Mouse (Mus musculus) CD4-positive, CD25-positive, alpha-beta regulatory T cell, adult 4 months (primary cell): Measurements from ENCODE around the gene Ddi1. TPM values are rescaled to one million over a fixed set of nuclear protein-coding genes. Genes with fewer than 3 reads are reported as not detected.
"Not testable (repeated sequence)": the region's sequence is repeated elsewhere in the genome, so short reads cannot be mapped to it uniquely, and the experiment has no call there.

ENCODE experiments used
- ATAC-seq: one replicate; pipeline ENCODE4 v1.8.0; 2017
- polyA plus RNA-seq, 2 experiments: library from polyadenylated mRNA; unstranded; fragments of 100-300 nt; shearing (Covaris generic); gene quantifications; one replicate each; pipeline ENCODE4 v1.2.1; 2017

The Ddi1 gene
- not detected for polyA plus RNA-seq

GRCm38 (mm10) chr9:6269796-6270280 is at the start of gene Ddi1:
Gene Ddi1, minus strand, starts transcription at chr9:6269846.
- ATAC-seq, result no peak

- no peak for ATAC-seq
Observed at GRCm38 (mm10) chr9:6317114-6317513, 47.5 kb upstream of the Ddi1 start.

- no peak for ATAC-seq
Observed at GRCm38 (mm10) chr9:6305847-6306246, 36.2 kb upstream of the Ddi1 start.

- ATAC-seq, result no peak
Observed at GRCm38 (mm10) chr9:6304590-6304989, 34.9 kb upstream of the Ddi1 start.

- ATAC-seq, result no peak
Observed at GRCm38 (mm10) chr9:6302050-6302449, 32.4 kb upstream of the Ddi1 start.

- no peak for ATAC-seq
Observed at GRCm38 (mm10) chr9:6298547-6298946, 28.9 kb upstream of the Ddi1 start.

GRCm38 (mm10) chr9:6289211-6289696 is 19.6 kb upstream of the Ddi1 start:
- no peak for ATAC-seq

- ATAC-seq, result no peak
Observed at GRCm38 (mm10) chr9:6286770-6287169, 17.1 kb upstream of the Ddi1 start.

GRCm38 (mm10) chr9:6277526-6277925 is 7.9 kb upstream of the Ddi1 start:
- ATAC-seq, result no peak

- no peak for ATAC-seq
Observed at GRCm38 (mm10) chr9:6276395-6276794, 6.7 kb upstream of the Ddi1 start.

- ATAC-seq, result no peak
Observed at GRCm38 (mm10) chr9:6264820-6265219, 4.8 kb downstream of the Ddi1 start.

- no peak for ATAC-seq
Observed at GRCm38 (mm10) chr9:6257072-6257471, 12.6 kb downstream of the Ddi1 start.

- no peak for ATAC-seq
Observed at GRCm38 (mm10) chr9:6251990-6252389, 17.7 kb downstream of the Ddi1 start.

- no peak for ATAC-seq
Observed at GRCm38 (mm10) chr9:6250320-6250719, 19.3 kb downstream of the Ddi1 start.

GRCm38 (mm10) chr9:6235982-6236381 is 33.7 kb downstream of the Ddi1 start:
- ATAC-seq, result not testable (repeated sequence)

GRCm38 (mm10) chr9:6217505-6217904 is 52.1 kb downstream of the Ddi1 start:
- no peak for ATAC-seq

- ATAC-seq, result no peak
Observed at GRCm38 (mm10) chr9:6212862-6213261, 56.8 kb downstream of the Ddi1 start.

Other genes with a start within 250 kb of the Ddi1 start
- gene Pdgfd, start 101.3 kb downstream of the Ddi1 start, polyA plus RNA-seq, result not detected